ENCODE assay signal across 16 mouse cellular contexts in genomic region chr6:87873104-87873503, GRCm38 (mm10). TPM values are rescaled to one million over a fixed set of nuclear protein-coding genes. Genes with fewer than 3 reads are reported as not detected.
A peak's percentile ranks its signal among the peaks of the same experiment; 100 is the strongest.
DNase-seq lines count a peak whose midpoint lies in the region; ATAC-seq and TF ChIP-seq lines count a peak whose summit lies in the region.
"Had no signal": no experiment of that assay in that cellular context is flagged by ENCODE, and none has a peak within 500 bp of the region (broad histone marks: within the 10 kb centered on the region; RNA-seq: fewer than 3 reads in every experiment).

No protein-coding gene starts in this region.

- no peaks in the 10 kb centered on the region for H3K36me3 ChIP-seq in kidney, postnatal 0 days (ENCODE audit: insufficient read depth, low read length)
- no peaks in the 10 kb centered on the region for H3K36me3 ChIP-seq in liver, postnatal 0 days (replicated peaks; ENCODE audit: insufficient read depth, low read length)
- H3K36me3 ChIP-seq: embryonic facial prominence, embryonic 15.5 days; limb, embryonic 13.5 days had no signal

- no peaks in the 10 kb centered on the region for H3K4me1 ChIP-seq in kidney, postnatal 0 days (replicated peaks; ENCODE audit: insufficient read depth, low read length)
- H3K4me1 ChIP-seq in liver, postnatal 0 days (ENCODE audit: insufficient read depth), result peaks cover 32% of the 10 kb centered on the region
- H3K4me1 ChIP-seq: limb, embryonic 13.5 days had no signal

- no peak for TF ChIP-seq CTCF in kidney, postnatal 0 days (IDR thresholded peaks at IDR 0.05; ENCODE audit: low read depth)
- TF ChIP-seq CTCF in liver, postnatal 0 days (IDR thresholded peaks at IDR 0.05; ENCODE audit: low read depth), result no peak

- no peaks in the 10 kb centered on the region for H3K9me3 ChIP-seq in kidney, postnatal 0 days (replicated peaks; ENCODE audit: low read length)
- H3K9me3 ChIP-seq in liver, postnatal 0 days (ENCODE audit: low read length), result no peaks in the 10 kb centered on the region
- H3K9me3 ChIP-seq: embryonic facial prominence, embryonic 15.5 days; limb, embryonic 13.5 days had no signal

- DNase-seq in adrenal gland, adult 2 months, result peak; percentile 45
- DNase-seq in adrenal gland, adult 8-10 months, result no peak
- DNase-seq in kidney, postnatal 0 days (ENCODE audit: low spot score), result no peak
- no peak for DNase-seq in kidney, postnatal 4 days
- DNase-seq in gastrocnemius, postnatal 14 days, result peak; percentile 77
- DNase-seq in liver, postnatal 0 days, result peak; percentile 44
- DNase-seq in cerebellum, postnatal 36 days, result no peak
- DNase-seq in spleen, postnatal 4 days (ENCODE audit: low spot score in 2 of 2), result no peak
- DNase-seq: cerebellum, postnatal 14 days; forebrain, postnatal 0 days; lung, postnatal 36 days; right cerebral cortex, postnatal 25 days had no signal

- H3K27me3 ChIP-seq in kidney, postnatal 0 days (ENCODE audit: insufficient read depth, low read length), result no peaks in the 10 kb centered on the region
- no peaks in the 10 kb centered on the region for H3K27me3 ChIP-seq in liver, postnatal 0 days (ENCODE audit: insufficient read depth, low read length)
- H3K27me3 ChIP-seq: embryonic facial prominence, embryonic 15.5 days; limb, embryonic 13.5 days had no signal

- 55% methylated on average over 1 of the region's 1 CpGs for WGBS in kidney, postnatal 0 days
- WGBS in liver, postnatal 0 days (ENCODE audit: insufficient replicate concordance), result 21% methylated on average over 1 of the region's 1 CpGs

- no peak overlapping the region for H3K4me3 ChIP-seq in kidney, postnatal 0 days (replicated peaks; ENCODE audit: low read depth, low read length)
- no peak overlapping the region for H3K4me3 ChIP-seq in liver, postnatal 0 days (ENCODE audit: low read depth, low read length)
- H3K4me3 ChIP-seq: embryonic facial prominence, embryonic 15.5 days; limb, embryonic 13.5 days had no signal

- no peak overlapping the region for H3K4me2 ChIP-seq in kidney, postnatal 0 days (ENCODE audit: low read length)
- no peak overlapping the region for H3K4me2 ChIP-seq in liver, postnatal 0 days (ENCODE audit: low read depth, low read length)
- H3K4me2 ChIP-seq: embryonic facial prominence, embryonic 15.5 days; limb, embryonic 13.5 days had no signal

- peak; percentile 62; the same call in 1 of the 2 replicates for TF ChIP-seq EP300 in liver, postnatal 0 days (IDR thresholded peaks at IDR 0.05; ENCODE audit: low read depth)

- H3K27ac ChIP-seq in kidney, postnatal 0 days, result no peak overlapping the region
- peak overlapping the region; percentile 70 for H3K27ac ChIP-seq in liver, postnatal 0 days (ENCODE audit: low read depth)
- H3K27ac ChIP-seq: embryonic facial prominence, embryonic 15.5 days; limb, embryonic 13.5 days had no signal

- intact Hi-C loops in gastrocnemius, postnatal 14 days (cut with DNase I; ENCODE audit: low total_unique reads), result no loop called here

- H3K9ac ChIP-seq in kidney, postnatal 0 days (ENCODE audit: low read depth, low read length), result no peak overlapping the region
- H3K9ac ChIP-seq in liver, postnatal 0 days (replicated peaks), result no peak overlapping the region
- H3K9ac ChIP-seq: embryonic facial prominence, embryonic 15.5 days; forebrain, postnatal 0 days; limb, embryonic 13.5 days had no signal

- ATAC-seq in kidney, postnatal 0 days (replicated peaks; ENCODE audit: low FRiP score, low read depth), result 0 out of 2 replicates have a peak, but pooled peaks have one; percentile 52
- peak; percentile 86 for ATAC-seq in liver, postnatal 0 days
- ATAC-seq: forebrain, postnatal 0 days; inflammation-experienced regulatory T-cells, adult 6 months; midbrain, embryonic 16.5 days had no signal

RNA-seq across cellular contexts. Expression of gene Copg1, which starts 14.5 kb away (rescaled TPM):
- total RNA-seq in adrenal gland, adult 2 months (2021), result 100 to 1,000 TPM; 102 to 104 TPM
- 26.0 and 41.0 TPM in 2 replicates for polyA plus RNA-seq in adrenal gland, adult 2 months (2012; rRNA removed)
- total RNA-seq in adrenal gland, adult 8-10 months (2022), result 100 to 1,000 TPM; 109 to 141 (median 130) TPM
- polyA plus RNA-seq in kidney, postnatal 0 days (2015; fragmentation: Nextera tagmentation; extraction: Ambion mirVana), result 101 and 114 TPM in 2 replicates
- 10 to 100 TPM; 39.1 to 44.7 TPM for total RNA-seq in gastrocnemius, postnatal 14 days (2021)
- 30.4 and 35.3 TPM in 2 replicates for polyA plus RNA-seq in liver, postnatal 0 days (2015; fragmentation: Nextera tagmentation; extraction: Ambion mirVana)

RNA-seq across cellular contexts. Expression of gene Cnbp, which starts 22.2 kb away (rescaled TPM):
- total RNA-seq in adrenal gland, adult 2 months (2021), result 100 to 1,000 TPM; 333 to 380 TPM
- polyA plus RNA-seq in adrenal gland, adult 2 months (2012; rRNA removed), result 73.9 and 76.1 TPM in 2 replicates
- total RNA-seq in adrenal gland, adult 8-10 months (2022), result 100 to 1,000 TPM; 400 to 426 (median 421) TPM
- polyA plus RNA-seq in kidney, postnatal 0 days (2015; fragmentation: Nextera tagmentation; extraction: Ambion mirVana), result 881 and 892 TPM in 2 replicates
- total RNA-seq in gastrocnemius, postnatal 14 days (2021), result 100 to 1,000 TPM; 452 to 474 TPM
- 445 and 452 TPM in 2 replicates for polyA plus RNA-seq in liver, postnatal 0 days (2015; fragmentation: Nextera tagmentation; extraction: Ambion mirVana)

RNA-seq across cellular contexts. Expression of gene Isy1, which starts 34.5 kb away (rescaled TPM):
- total RNA-seq in adrenal gland, adult 2 months (2021), result 10 to 100 TPM; 44.4 to 55.6 TPM
- 3.1 and 3.8 TPM in 2 replicates for polyA plus RNA-seq in adrenal gland, adult 2 months (2012; rRNA removed)
- 10 to 100 TPM; 37.3 to 60.0 (median 46.5) TPM for total RNA-seq in adrenal gland, adult 8-10 months (2022)
- 46.6 and 48.5 TPM in 2 replicates for polyA plus RNA-seq in kidney, postnatal 0 days (2015; fragmentation: Nextera tagmentation; extraction: Ambion mirVana)
- total RNA-seq in gastrocnemius, postnatal 14 days (2021), result 10 to 100 TPM; 18.2 to 18.6 TPM
- polyA plus RNA-seq in liver, postnatal 0 days (2015; fragmentation: Nextera tagmentation; extraction: Ambion mirVana), result 19.7 and 19.8 TPM in 2 replicates

RNA-seq across cellular contexts. Expression of gene Gm45140, which starts 37.5 kb away (rescaled TPM):
- 1 to 10 TPM; 2.5 TPM for total RNA-seq in adrenal gland, adult 2 months (2021)
- polyA plus RNA-seq in adrenal gland, adult 2 months (2012; rRNA removed), result 0.02 and 0.15 TPM in 2 replicates
- 1 to 10 TPM; 2.5 to 5.2 (median 3.2) TPM for total RNA-seq in adrenal gland, adult 8-10 months (2022)
- 3.0 and 4.1 TPM in 2 replicates for polyA plus RNA-seq in kidney, postnatal 0 days (2015; fragmentation: Nextera tagmentation; extraction: Ambion mirVana)
- total RNA-seq in gastrocnemius, postnatal 14 days (2021), result 1 to 10 TPM in 1 of 2 experiments, under 1 TPM in 1; 0.89 to 1.5 TPM
- 2.8 and 3.2 TPM in 2 replicates for polyA plus RNA-seq in liver, postnatal 0 days (2015; fragmentation: Nextera tagmentation; extraction: Ambion mirVana)

RNA-seq across cellular contexts. Expression of gene Hmces, which starts 40.6 kb away (rescaled TPM):
- 10 to 100 TPM; 21.5 to 22.4 TPM for total RNA-seq in adrenal gland, adult 2 months (2021)
- 15.4 and 22.3 TPM in 2 replicates for polyA plus RNA-seq in adrenal gland, adult 2 months (2012; rRNA removed)
- total RNA-seq in adrenal gland, adult 8-10 months (2022), result 10 to 100 TPM; 18.0 to 30.4 (median 24.3) TPM
- 47.1 and 55.2 TPM in 2 replicates for polyA plus RNA-seq in kidney, postnatal 0 days (2015; fragmentation: Nextera tagmentation; extraction: Ambion mirVana)
- total RNA-seq in gastrocnemius, postnatal 14 days (2021), result 1 to 10 TPM; 7.3 to 7.7 TPM
- polyA plus RNA-seq in liver, postnatal 0 days (2015; fragmentation: Nextera tagmentation; extraction: Ambion mirVana), result 12.4 and 12.5 TPM in 2 replicates

Comparison
In these comparisons a context has a peak if more than half of its experiments do, and no peak if none do; other contexts are left out.
1. DNase-seq: peak in adrenal gland, adult 2 months (single experiment), gastrocnemius, postnatal 14 days (single experiment) and liver, postnatal 0 days (single experiment); none in adrenal gland, adult 8-10 months (single experiment), kidney, postnatal 0 days (single experiment), kidney, postnatal 4 days (0 of 2), cerebellum, postnatal 36 days (0 of 2) and spleen, postnatal 4 days (0 of 2).